Mouse (Mus musculus) ovary, adult 10 weeks (tissue): Measurements from ENCODE around the gene Ppef2. TPM values are rescaled to one million over a fixed set of nuclear protein-coding genes. Genes with fewer than 3 reads are reported as not detected.

Experiments
- polyA plus RNA-seq: library from polyadenylated mRNA; stranded (reverse); fragments of 350-450 nt; fragmentation: Illumina TruSeq; extraction: RNeasy Lipid Tissue Mini Kit (QIAGEN cat#74804); gene quantifications from one replicate; pipeline ENCODE4 v1.2.3, GENCODE M21; 2014

The Ppef2 gene
- polyA plus RNA-seq, result 0.51 TPM

DNA sequence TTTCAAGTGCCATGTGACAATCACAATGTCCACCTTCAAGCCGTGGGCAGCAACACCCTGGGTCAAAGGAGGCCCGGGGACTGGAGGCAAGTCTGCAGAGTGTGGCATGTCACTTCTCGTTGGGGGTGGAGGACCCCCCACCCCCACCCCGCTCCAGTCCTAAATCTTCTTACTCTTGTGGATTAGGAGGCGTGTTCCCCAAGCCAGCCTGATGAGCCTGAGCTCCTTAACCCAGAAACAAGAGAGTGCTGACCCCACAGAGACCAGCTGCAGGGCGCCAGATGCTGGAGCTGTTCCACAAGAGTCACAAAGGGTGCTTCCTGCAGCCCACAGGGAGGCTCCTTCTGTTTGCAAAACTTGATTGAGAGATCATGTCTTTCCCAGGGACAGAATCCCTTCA, at the start of gene Ppef2:
Ppef2 (minus strand) TSS at position 61 of the 400 bp plus-strand sequence.

DNA sequence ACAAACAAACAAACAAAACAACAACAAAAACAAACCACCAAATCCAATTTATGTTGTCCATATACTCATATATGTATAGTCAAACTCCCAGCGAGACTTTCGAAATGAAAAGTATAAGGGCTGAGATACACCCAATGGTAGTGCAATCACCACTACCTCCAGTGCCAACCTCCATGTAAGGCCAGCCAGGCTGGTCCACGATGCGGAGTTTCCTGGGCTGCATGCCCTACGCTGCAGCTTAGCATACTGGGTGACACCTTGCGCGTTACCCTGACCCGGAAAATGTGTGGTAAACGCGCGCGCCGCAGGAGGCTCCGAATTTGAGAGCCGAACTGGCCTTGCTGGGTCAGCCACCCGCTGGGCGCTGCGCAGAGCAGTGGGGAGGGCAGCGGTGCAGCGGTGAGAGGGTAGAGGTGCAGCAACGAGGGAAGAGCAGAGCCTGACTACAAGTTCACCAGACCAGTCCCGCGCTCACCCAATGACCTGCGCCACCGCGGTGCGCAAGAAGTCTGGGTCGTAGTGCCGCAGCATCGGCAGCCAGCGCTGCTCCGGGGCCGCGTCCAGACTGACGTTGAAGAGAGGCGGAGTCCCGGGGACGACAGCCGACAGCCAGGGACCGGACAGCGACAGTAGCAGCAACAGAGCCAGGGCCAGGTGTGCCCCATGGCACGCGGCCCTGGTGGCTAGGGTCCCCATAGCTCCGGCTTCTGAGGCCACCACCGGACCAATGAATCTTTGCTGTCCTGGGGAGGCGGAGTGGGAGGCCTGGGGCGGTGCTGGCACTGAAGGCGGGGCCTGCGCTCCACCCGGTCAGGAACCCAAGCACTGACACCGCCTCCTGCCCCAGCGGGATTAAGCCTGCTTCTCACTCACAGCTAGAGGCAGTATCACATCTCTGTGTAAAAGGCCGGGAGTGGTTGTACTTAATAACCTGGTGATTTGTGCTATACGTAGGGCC, 21.6 kb upstream of the Ppef2 start, which contains the start of gene Naaa:
Naaa (minus strand) TSS at position 734 of the 958 bp plus-strand sequence.

DNA sequence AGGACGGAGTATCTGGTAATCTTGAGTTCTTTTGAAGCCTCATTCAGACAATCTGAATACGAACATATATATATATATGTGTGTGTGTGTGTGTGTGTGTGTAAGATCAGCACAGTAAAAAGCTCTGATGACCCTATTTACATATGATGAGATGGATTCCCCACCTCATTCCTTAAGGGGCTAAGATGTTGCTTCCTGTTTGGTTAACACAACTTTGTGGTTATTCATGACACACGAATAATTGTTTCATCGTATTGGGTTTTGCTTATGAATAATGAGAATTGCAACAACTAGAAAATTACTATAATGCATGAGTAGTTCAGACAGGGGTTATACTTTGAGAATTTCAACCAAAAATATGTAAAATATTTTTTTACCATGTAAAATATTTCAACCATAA, 40.8 kb downstream of the Ppef2 start, which contains the start of gene U90926:
U90926 (minus strand) TSS at position 101 of the 400 bp plus-strand sequence.

Other genes starting within 250 kb of the Ppef2 start
- 12.3 TPM for gene Cdkl2, start 212.4 kb downstream of the Ppef2 start, polyA plus RNA-seq
- 380 TPM for gene G3bp2, start 172.6 kb downstream of the Ppef2 start, polyA plus RNA-seq
- gene Uso1, start 118.3 kb downstream of the Ppef2 start, polyA plus RNA-seq, result 144 TPM
- gene U90926, start 40.9 kb downstream of the Ppef2 start, polyA plus RNA-seq, result not detected
- 15.6 TPM for gene Naaa, start 21.9 kb upstream of the Ppef2 start, polyA plus RNA-seq
- 25.8 TPM for gene Sdad1, start 54.2 kb upstream of the Ppef2 start, polyA plus RNA-seq
- gene Cxcl9, start 71.8 kb upstream of the Ppef2 start, polyA plus RNA-seq, result 5.1 TPM
- gene Art3, start 75.5 kb upstream of the Ppef2 start, polyA plus RNA-seq, result 18.2 TPM
- 4.5 TPM for gene Cxcl10, start 92.6 kb upstream of the Ppef2 start, polyA plus RNA-seq
- gene Nup54, start 178.9 kb upstream of the Ppef2 start, polyA plus RNA-seq, result 91.7 TPM